Mouse (Mus musculus) urinary bladder, postnatal 25 days (tissue): ENCODE data around the gene Palmd.

Experiments used
- DNase-seq: peaks from one replicate; pipeline ENCODE4 v3.0.0; 2022; ENCODE audit warnings: low spot score

Gene Palmd

DNA sequence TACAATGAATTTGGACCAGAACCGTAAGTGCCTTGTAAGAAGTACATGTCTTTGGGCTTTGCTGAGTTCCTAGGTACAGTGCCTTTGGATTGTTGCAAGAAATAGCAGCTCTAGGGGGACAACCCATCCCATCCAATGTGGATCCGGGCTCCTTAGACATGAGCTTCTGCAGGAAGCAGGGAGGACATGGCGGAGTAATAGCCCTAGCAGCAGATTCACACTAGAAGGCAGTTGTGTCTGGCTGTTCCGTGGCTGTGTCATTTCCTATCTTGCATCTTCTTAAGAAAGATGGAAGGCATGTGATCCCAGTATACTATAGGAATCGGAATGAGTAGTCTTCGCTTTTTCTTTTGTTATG lies 76.6 kb downstream of the Palmd start:
- DNase-seq = no peak

DNA sequence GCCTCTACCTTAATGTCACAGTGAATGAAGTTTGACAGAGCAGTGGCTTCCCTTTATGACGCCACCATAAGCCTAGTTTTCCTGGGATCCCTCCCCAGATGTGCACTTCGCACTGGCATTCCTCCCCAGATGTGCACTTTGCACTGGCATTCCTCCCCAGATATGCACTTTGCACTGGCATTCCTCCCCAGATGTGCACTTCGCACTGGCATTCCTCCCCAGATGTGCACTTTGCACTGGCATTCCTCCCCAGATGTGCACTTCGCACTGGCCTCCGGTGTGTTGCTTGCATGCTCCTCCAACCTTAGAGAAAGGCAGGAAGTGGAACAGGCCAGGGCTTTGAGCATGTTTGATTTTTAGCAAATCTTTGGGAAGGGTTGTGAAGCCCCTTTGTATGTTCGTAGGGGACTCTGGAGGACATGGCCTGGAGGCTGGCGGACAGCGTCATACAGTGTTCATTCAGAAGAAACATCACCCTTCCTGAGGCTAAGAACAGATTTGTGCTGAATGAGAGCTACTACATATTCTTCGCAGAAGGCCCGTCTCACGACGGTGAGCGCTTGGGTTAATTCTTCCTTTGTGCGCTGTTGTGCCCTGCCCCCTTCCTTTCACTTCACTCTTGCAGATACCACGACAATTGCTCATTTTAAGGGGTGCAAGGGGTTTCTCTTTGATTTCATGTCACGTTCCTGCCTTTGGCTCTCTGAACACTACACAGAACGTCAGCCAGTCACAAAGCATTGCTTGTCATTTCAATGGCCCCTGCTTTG lies 77.2 kb downstream of the Palmd start:
- DNase-seq = no peak

DNA sequence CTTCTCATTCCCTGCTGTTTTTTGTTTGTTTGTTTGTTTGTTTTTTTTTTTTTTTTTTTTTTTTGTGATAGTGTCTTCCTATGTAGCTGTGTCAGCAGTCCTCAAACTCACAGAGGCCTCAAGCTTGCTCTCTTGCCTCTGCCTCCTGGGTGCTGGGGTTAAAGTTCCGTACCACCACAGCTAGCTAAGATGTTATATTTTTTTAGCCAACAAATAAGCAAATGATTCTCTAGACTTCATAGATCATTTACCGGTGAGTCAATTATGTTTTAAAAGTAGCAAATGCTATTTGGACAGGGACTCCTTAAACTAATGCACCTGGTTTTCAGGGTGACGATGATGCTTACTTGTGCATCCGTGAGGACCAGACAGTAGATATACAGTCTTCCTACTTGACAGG lies 78.2 kb downstream of the Palmd start:
- no peak for DNase-seq

DNA sequence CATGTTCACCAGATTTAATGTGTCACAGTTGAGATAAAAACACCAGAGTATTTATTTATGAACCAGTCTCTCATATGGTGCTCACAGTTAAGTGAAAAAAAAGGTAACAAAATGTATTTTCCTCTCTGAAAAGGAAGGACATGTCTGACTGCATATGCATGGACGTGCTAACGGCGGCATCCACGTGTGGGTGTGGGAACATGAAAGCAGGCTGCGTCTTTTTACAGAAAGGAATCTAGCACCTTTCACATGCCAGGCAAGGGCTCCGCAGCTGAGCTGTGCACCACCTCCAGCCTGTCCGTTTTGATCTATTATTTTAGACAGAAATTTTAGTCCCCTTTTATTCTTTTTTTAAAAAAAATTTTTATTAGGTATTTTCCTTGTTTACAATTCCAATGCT lies 79.4 kb downstream of the Palmd start:
- DNase-seq = no peak

DNA sequence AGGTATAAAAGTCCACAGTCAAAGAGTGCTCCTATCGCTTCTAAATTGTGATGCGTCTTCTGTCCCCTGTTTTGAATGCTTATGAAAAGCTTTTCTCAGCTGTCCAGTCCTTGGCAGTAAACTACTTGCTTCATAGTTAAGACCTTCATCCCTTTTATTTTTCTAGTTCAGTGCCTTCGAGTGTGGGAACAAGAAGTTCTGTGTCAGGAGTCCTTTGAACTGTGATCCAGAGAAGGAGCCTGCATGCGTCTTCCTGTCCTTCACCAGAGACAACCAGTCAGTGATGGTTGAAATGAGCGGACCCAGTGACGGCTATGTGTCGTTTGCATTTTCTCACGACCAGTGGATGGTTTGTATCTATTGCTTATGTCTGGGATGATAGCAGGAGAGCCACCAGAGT lies 83.8 kb downstream of the Palmd start:
- no peak for DNase-seq

- no peak for DNase-seq
Observed at GRCm38 (mm10) chr3:116882221-116882960, 86.4 kb downstream of the Palmd start.

DNA sequence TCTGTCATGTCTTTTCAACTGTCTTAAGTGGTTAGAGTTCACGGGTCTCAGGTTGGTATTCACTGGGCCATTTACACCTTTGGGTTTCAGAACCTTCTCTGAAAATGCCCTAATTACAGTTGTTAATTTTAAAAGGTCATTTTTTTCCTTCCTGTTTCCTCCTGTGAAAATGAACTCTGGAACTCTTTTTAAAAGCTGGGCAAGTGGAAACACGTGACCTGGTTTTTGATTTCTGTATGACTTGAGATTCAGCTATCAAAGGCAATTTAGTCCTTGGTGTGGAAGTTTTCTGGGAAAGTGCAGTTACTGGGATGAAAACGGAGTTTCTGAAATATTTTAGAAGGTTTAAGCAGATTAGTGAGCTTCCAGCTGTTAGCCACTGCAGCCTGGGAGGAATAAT lies 98.4 kb downstream of the Palmd start:
- no peak for DNase-seq
